Mouse (Mus musculus) adrenal gland (tissue): ENCODE data around the gene Zcchc24.

Experiments
- intact Hi-C: fragments of 180-260 bp; cut with DNase I; formaldehyde crosslinking; loops from one replicate; pipeline ENCODE4 v1.15.1; 2025

Zcchc24 gene

GRCm38 (mm10) chr14:25686216-25686945 lies 82.5 kb downstream of the Zcchc24 start:
- intact Hi-C loops = no loop called here

GRCm38 (mm10) chr14:25682020-25682419 lies 86.8 kb downstream of the Zcchc24 start:
- intact Hi-C loops = no loop called here

GRCm38 (mm10) chr14:25679625-25680024 lies 89.2 kb downstream of the Zcchc24 start:
- intact Hi-C loops = no loop called here

GRCm38 (mm10) chr14:25667587-25667986 lies 101.3 kb downstream of the Zcchc24 start:
- intact Hi-C loops = no loop called here

- intact Hi-C loops = no loop called here
Measured at GRCm38 (mm10) chr14:25666668-25667376, 102.0 kb downstream of the Zcchc24 start.

GRCm38 (mm10) chr14:25665314-25665970 lies 103.4 kb downstream of the Zcchc24 start:
- intact Hi-C loops = no loop called here

- intact Hi-C loops = no loop called here
Measured at GRCm38 (mm10) chr14:25664310-25664695, 104.5 kb downstream of the Zcchc24 start.

GRCm38 (mm10) chr14:25663649-25664309 lies 105.1 kb downstream of the Zcchc24 start:
- intact Hi-C loops = no loop called here
